25 mouse cellular contexts compared by ENCODE assay signal in the genomic region with DNA sequence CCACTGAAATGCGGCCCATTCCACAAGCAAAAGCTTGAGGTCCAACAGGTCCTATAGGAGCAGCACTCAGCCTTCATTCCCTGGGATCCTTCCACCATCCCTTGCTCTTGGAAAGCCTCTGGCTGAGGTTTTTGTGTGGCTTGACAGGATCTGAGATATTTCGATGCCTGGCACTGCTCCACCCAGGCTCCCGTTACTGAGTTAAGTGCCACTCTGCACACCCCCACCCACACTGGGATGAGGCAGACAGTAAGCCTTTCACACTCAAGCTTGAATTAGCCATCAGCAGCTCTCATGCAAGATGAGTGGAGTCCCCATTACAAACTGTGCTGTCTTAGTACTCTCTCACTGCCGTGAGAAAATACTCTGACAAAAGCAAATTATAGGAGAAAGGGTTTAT. TPM values are rescaled to one million over a fixed set of nuclear protein-coding genes. Genes with fewer than 3 reads are reported as not detected.
DNase-seq lines count a peak whose midpoint lies in the region.
"Had no signal": no experiment of that assay in that cellular context is flagged by ENCODE, and none has a peak within 500 bp of the region (broad histone marks: within the 10 kb centered on the region; RNA-seq: fewer than 3 reads in every experiment).

No protein-coding gene starts in this region.

- no peaks in the 10 kb centered on the region for H3K27me3 ChIP-seq in hindbrain, embryonic 10.5 days (ENCODE audit: insufficient read depth, poor library complexity, severe bottlenecking)
- H3K27me3 ChIP-seq: embryonic facial prominence, embryonic 12.5 days; neural tube, embryonic 12.5 days had no signal

- no peaks in the 10 kb centered on the region for H3K4me1 ChIP-seq in hindbrain, embryonic 10.5 days (replicated peaks)
- H3K4me1 ChIP-seq: embryonic facial prominence, embryonic 12.5 days; midbrain, embryonic 12.5 days; neural tube, embryonic 12.5 days had no signal

- H3K4me3 ChIP-seq in hindbrain, embryonic 10.5 days, result no peak overlapping the region
- H3K4me3 ChIP-seq: embryonic facial prominence, embryonic 12.5 days; heart, adult 2 months; layer of hippocampus, adult 2 months; midbrain, embryonic 12.5 days; neural tube, embryonic 12.5 days had no signal

- WGBS in hindbrain, embryonic 10.5 days, result 89% methylated on average over 4 of the region's 4 CpGs

- intact Hi-C loops in left cerebral cortex, postnatal 4 days (cut with DNase I), result no loop called here

- H3K36me3 ChIP-seq in hindbrain, embryonic 10.5 days, result no peaks in the 10 kb centered on the region
- H3K36me3 ChIP-seq: embryonic facial prominence, embryonic 12.5 days; midbrain, embryonic 12.5 days; neural tube, embryonic 12.5 days had no signal

- DNase-seq in left cerebral cortex, adult 11 months (ENCODE audit: low spot score), result peak; percentile 64
- DNase-seq in left cerebral cortex, postnatal 4 days, result no peak
- peak; percentile 56 to 75 for DNase-seq in left cerebral cortex, adult 9 months (ENCODE audit: low spot score in 2 of 2)
- peak; percentile 80 to 89 for DNase-seq in right cerebral cortex, postnatal 10 days (ENCODE audit: low spot score in 2 of 2)
- no peak for DNase-seq in hindbrain, embryonic 10.5 days (ENCODE audit: low spot score)
- no peak for DNase-seq in yolk sac, embryonic 10.5 days (ENCODE audit: low spot score)
- DNase-seq in adrenal gland, postnatal 36 days, result no peak
- DNase-seq in kidney, adult 9 months, result no peak
- DNase-seq: adrenal gland, postnatal 10 days; cerebellum, adult 8-10 months; gastrocnemius, postnatal 14 days; heart, adult 2 months; kidney, adult 11 months; liver; thymus, postnatal 25 days had no signal

- H3K9me3 ChIP-seq in hindbrain, embryonic 10.5 days, result 0 out of 2 replicates have a peak, but pooled peaks cover 4% of the 10 kb centered on the region
- H3K9me3 ChIP-seq: midbrain, embryonic 12.5 days; neural tube, embryonic 12.5 days had no signal

- H3K27ac ChIP-seq in hindbrain, embryonic 10.5 days, result no peak overlapping the region
- H3K27ac ChIP-seq: embryonic facial prominence, embryonic 12.5 days; heart, adult 2 months; kidney, postnatal 0 days; layer of hippocampus, adult 2 months; midbrain, embryonic 12.5 days; neural tube, embryonic 12.5 days had no signal

RNA-seq across cellular contexts. Expression of gene Inhbb, which starts 41.4 kb away (rescaled TPM):
- total RNA-seq in left cerebral cortex, postnatal 4 days (2021), result 10 to 100 TPM; 10.6 to 11.7 TPM
- 0.14 and 0.31 TPM in 2 replicates for polyA plus RNA-seq in hindbrain, embryonic 10.5 days (2016; fragmentation: Nextera tagmentation; extraction: Ambion mirVana)
- total RNA-seq in adrenal gland, postnatal 36 days (2021), result 1 to 10 TPM; 2.2 to 2.8 TPM
- total RNA-seq: common myeloid progenitor, adult 5-6 weeks; hematopoietic stem cell, adult 5-6 weeks; megakaryocyte progenitor cell, adult 5-6 weeks had no signal
- polyA plus RNA-seq: activated CD4-positive, CD25-positive, alpha-beta regulatory T cell, adult 4 months; CD4-positive, CD25-positive, alpha-beta regulatory T cell, adult 4 months had no signal

Comparison
In these comparisons a context has a peak if more than half of its experiments do, and no peak if none do; other contexts are left out.
1. DNase-seq: peak in left cerebral cortex, adult 11 months (single experiment), left cerebral cortex, adult 9 months (2 of 2) and right cerebral cortex, postnatal 10 days (2 of 2); none in left cerebral cortex, postnatal 4 days (single experiment), hindbrain, embryonic 10.5 days (single experiment), yolk sac, embryonic 10.5 days (single experiment), adrenal gland, postnatal 36 days (0 of 2) and kidney, adult 9 months (single experiment).